Mouse (Mus musculus) stomach, postnatal 0 days (tissue): ENCODE data around the gene 6820408C15Rik.

Experiments used
- CTCF ChIP-seq: IDR thresholded peaks from 2 replicates; pipeline ENCODE4 v1.5.1; 2016; ENCODE audit warnings: antibody characterized with exemption, low read depth, mild to moderate bottlenecking, moderate library complexity
- EP300 ChIP-seq: optimal IDR thresholded peaks from 2 replicates; pipeline ENCODE3; 2016; ENCODE audit warnings: antibody characterized with exemption

DNA sequence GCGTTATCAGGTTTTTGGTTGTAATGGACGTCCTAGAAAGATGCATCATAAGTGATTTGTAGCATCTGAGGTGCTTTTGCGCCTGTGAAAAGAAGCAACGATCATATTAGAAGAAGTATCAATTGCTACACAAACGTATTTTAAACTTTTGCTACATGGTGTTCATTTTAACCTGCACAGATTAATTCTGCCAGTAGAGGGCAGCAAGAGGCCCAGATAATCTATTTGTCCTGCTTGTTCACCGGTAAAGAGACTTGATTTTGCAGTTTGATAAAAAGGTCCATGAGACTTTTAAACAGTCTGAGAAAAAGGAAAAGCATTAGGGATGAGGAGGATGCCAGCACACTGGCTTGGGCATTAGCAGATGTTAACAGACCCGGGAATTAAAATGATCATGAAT is 55.6 kb downstream of the 6820408C15Rik start:
- TF ChIP-seq CTCF (peak; percentile 85), EP300 (no peak)
